In genomic region chr13:23574546-23575170, GRCm38 (mm10) we compare ENCODE assay signal across 8 mouse cellular contexts. TPM values are rescaled to one million over a fixed set of nuclear protein-coding genes. Genes with fewer than 3 reads are reported as not detected.
A peak's percentile ranks its signal among the peaks of the same experiment; 100 is the strongest.
DNase-seq lines count a peak whose midpoint lies in the region; ATAC-seq and TF ChIP-seq lines count a peak whose summit lies in the region.
"Not testable (repeated sequence)": the region's sequence is repeated elsewhere in the genome, so short reads cannot be mapped to it uniquely, and the experiment has no call there.

No protein-coding gene starts in this region.

- 0% methylated on average over 5 of the region's 39 CpGs for WGBS in embryonic facial prominence, embryonic 11.5 days
- WGBS in hindbrain, embryonic 14.5 days = under 1% methylated on average over 6 of the region's 39 CpGs
- under 1% methylated on average over 5 of the region's 39 CpGs for WGBS in lung, embryonic 14.5 days
- under 1% methylated on average over 5 of the region's 39 CpGs for WGBS in stomach, postnatal 0 days

- TF ChIP-seq POLR2A in MEL (IDR thresholded peaks at IDR 0.05; ENCODE audit: control insufficient read depth in 1 of 2, insufficient read depth in 1 of 2, low read depth in 1 of 2, low read length in 2 of 2, poor library complexity in 1 of 2) = peak; percentile 68 to 87; a peak in 3 of 4 replicates

- not testable (repeated sequence) for TF ChIP-seq EP300 in MEL (IDR thresholded peaks at IDR 0.05; ENCODE audit: low read depth in 1 of 2, low read length in 2 of 2); stomach, postnatal 0 days (optimal IDR thresholded peaks at IDR 0.05)

- DNase-seq in MEL (ENCODE audit: low read depth, low spot score) = peak; percentile 74
- peak; percentile 59 for DNase-seq in embryonic facial prominence, embryonic 11.5 days (ENCODE audit: low spot score)
- DNase-seq in gastrocnemius, adult 2 months; left cerebral cortex, adult 2 months (ENCODE audit: extremely low spot score in 1 of 2, low spot score in 2 of 2); stomach, postnatal 0 days (ENCODE audit: low spot score): not testable (repeated sequence)
- DNase-seq in hindbrain, embryonic 14.5 days (ENCODE audit: low spot score) = peak; percentile 37
- peak; percentile 64 for DNase-seq in lung, embryonic 14.5 days
- peak; percentile 53 for DNase-seq in naive thymus-derived CD4-positive, alpha-beta T cell, adult 2 months (ENCODE audit: low read depth)

- not testable (repeated sequence) for H3K27me3 ChIP-seq in MEL (ENCODE audit: control insufficient read depth in 1 of 2, insufficient read depth in 2 of 2, low read length in 2 of 2); embryonic facial prominence, embryonic 11.5 days (ENCODE audit: control insufficient read depth, insufficient read depth, low read length); hindbrain, embryonic 14.5 days (ENCODE audit: control insufficient read depth, insufficient read depth, low read length); lung, embryonic 14.5 days (ENCODE audit: insufficient read depth, low read length); stomach, postnatal 0 days (ENCODE audit: control insufficient read depth, insufficient read depth, low read length)

- H3K9ac ChIP-seq in MEL (ENCODE audit: control insufficient read depth, low read depth, low read length, poor library complexity, severe bottlenecking) = peak overlapping the region; percentile 77
- H3K9ac ChIP-seq in embryonic facial prominence, embryonic 11.5 days (replicated peaks; ENCODE audit: low read length) = peak overlapping the region; percentile 61
- H3K9ac ChIP-seq in hindbrain, embryonic 14.5 days; stomach, postnatal 0 days (ENCODE audit: low read length): not testable (repeated sequence)
- peak overlapping the region; percentile 49 for H3K9ac ChIP-seq in lung, embryonic 14.5 days

- peak overlapping the region; percentile 98 for H3K27ac ChIP-seq in MEL (ENCODE audit: control insufficient read depth, low read depth, low read length)
- peak overlapping the region; percentile 91 for H3K27ac ChIP-seq in embryonic facial prominence, embryonic 11.5 days (replicated peaks; ENCODE audit: low read depth, low read length)
- H3K27ac ChIP-seq in gastrocnemius, adult 2 months = peak overlapping the region; percentile 83
- H3K27ac ChIP-seq in hindbrain, embryonic 14.5 days = peak overlapping the region; percentile 87
- peak overlapping the region; percentile 65 for H3K27ac ChIP-seq in left cerebral cortex, adult 2 months
- peak overlapping the region; percentile 99 for H3K27ac ChIP-seq in lung, embryonic 14.5 days (ENCODE audit: low read depth)
- peak overlapping the region; percentile 69 for H3K27ac ChIP-seq in stomach, postnatal 0 days (replicated peaks)

- not testable (repeated sequence) for ATAC-seq in embryonic facial prominence, embryonic 11.5 days (replicated peaks; ENCODE audit: insufficient number of reproducible peaks, low FRiP score, low TSS enrichment, low read depth); hindbrain, embryonic 14.5 days (ENCODE audit: low FRiP score)
- ATAC-seq in lung, embryonic 14.5 days (ENCODE audit: insufficient read depth) = peak; percentile 0; the same call in 1 of the 2 replicates
- peak; percentile 6 for ATAC-seq in stomach, postnatal 0 days (ENCODE audit: low FRiP score, low TSS enrichment)

- H3K9me3 ChIP-seq in MEL (replicated peaks; ENCODE audit: insufficient read depth, low read length); embryonic facial prominence, embryonic 11.5 days (replicated peaks; ENCODE audit: control insufficient read depth, low read length); hindbrain, embryonic 14.5 days (ENCODE audit: control insufficient read depth, low read length); lung, embryonic 14.5 days (ENCODE audit: low read depth, low read length); stomach, postnatal 0 days (ENCODE audit: control insufficient read depth, low read length): not testable (repeated sequence)

- intact Hi-C loops in gastrocnemius, adult 2 months (cut with DNase I) = not testable (repeated sequence)
- intact Hi-C loops in left cerebral cortex, adult 2 months (cut with DNase I) = loop anchor here (5.0 kb wide), 1 partner anchor 42 kb away; the partner anchor contains the start of genes Hist1h2af and Hist1h4h

- H3K79me2 ChIP-seq in MEL (ENCODE audit: control insufficient read depth, insufficient read depth, low read length, poor library complexity) = not testable (repeated sequence)

- H3K4me1 ChIP-seq in MEL (ENCODE audit: control insufficient read depth in 1 of 2, insufficient read depth in 2 of 2, low read length in 2 of 2); embryonic facial prominence, embryonic 11.5 days (ENCODE audit: control insufficient read depth, insufficient read depth, low read length); lung, embryonic 14.5 days (ENCODE audit: insufficient read depth); stomach, postnatal 0 days (replicated peaks; ENCODE audit: control insufficient read depth, insufficient read depth): not testable (repeated sequence)
- H3K4me1 ChIP-seq in hindbrain, embryonic 14.5 days (replicated peaks; ENCODE audit: control insufficient read depth, insufficient read depth, low read length) = peaks cover 36% of the 10 kb centered on the region

- peak overlapping the region; percentile 14 to 47; a peak in 3 of 4 replicates for H3K4me3 ChIP-seq in MEL (ENCODE audit: control insufficient read depth in 1 of 2, insufficient read depth in 1 of 2, low read depth in 2 of 2, low read length in 2 of 2)
- peak overlapping the region; percentile 30 for H3K4me3 ChIP-seq in embryonic facial prominence, embryonic 11.5 days (ENCODE audit: low read depth, low read length)
- peak overlapping the region; percentile 70 for H3K4me3 ChIP-seq in gastrocnemius, adult 2 months
- peak overlapping the region; percentile 35 for H3K4me3 ChIP-seq in hindbrain, embryonic 14.5 days (replicated peaks; ENCODE audit: low read length)
- peak overlapping the region; percentile 42 for H3K4me3 ChIP-seq in left cerebral cortex, adult 2 months
- H3K4me3 ChIP-seq in lung, embryonic 14.5 days (ENCODE audit: low read depth, low read length) = peak overlapping the region; percentile 45
- H3K4me3 ChIP-seq in stomach, postnatal 0 days (ENCODE audit: low read depth, low read length) = peak overlapping the region; percentile 22; the same call in 1 of the 2 replicates

- TF ChIP-seq CTCF in MEL (IDR thresholded peaks at IDR 0.05 in 2 of 3, conservative IDR thresholded peaks at IDR 0.05 in 1 of 3; ENCODE audit: control insufficient read depth in 1 of 3, insufficient read depth in 1 of 3, low read depth in 2 of 3, low read length in 3 of 3, poor library complexity in 1 of 3, severe bottlenecking in 1 of 3); gastrocnemius, adult 2 months (IDR thresholded peaks at IDR 0.05); left cerebral cortex, adult 2 months (IDR thresholded peaks at IDR 0.05); lung, embryonic 14.5 days (IDR thresholded peaks at IDR 0.05; ENCODE audit: low read depth); stomach, postnatal 0 days (IDR thresholded peaks at IDR 0.05; ENCODE audit: low read depth): not testable (repeated sequence)

- peaks cover 0 to 25% of the 10 kb centered on the region in 2 experiments; a peak in 2 of 4 replicates for H3K36me3 ChIP-seq in MEL (ENCODE audit: control insufficient read depth in 1 of 2, insufficient read depth in 2 of 2, low read length in 2 of 2)
- not testable (repeated sequence) for H3K36me3 ChIP-seq in embryonic facial prominence, embryonic 11.5 days (replicated peaks; ENCODE audit: control insufficient read depth, insufficient read depth, low read depth, low read length); hindbrain, embryonic 14.5 days (replicated peaks; ENCODE audit: control insufficient read depth, insufficient read depth); lung, embryonic 14.5 days (ENCODE audit: insufficient read depth); stomach, postnatal 0 days (ENCODE audit: control insufficient read depth, insufficient read depth, low read length)

- H3K4me2 ChIP-seq in embryonic facial prominence, embryonic 11.5 days (ENCODE audit: low read depth, low read length) = peak overlapping the region; percentile 52
- peak overlapping the region; percentile 67 for H3K4me2 ChIP-seq in hindbrain, embryonic 14.5 days (replicated peaks)
- peak overlapping the region; percentile 87 for H3K4me2 ChIP-seq in lung, embryonic 14.5 days
- peak overlapping the region; percentile 47 for H3K4me2 ChIP-seq in stomach, postnatal 0 days (replicated peaks; ENCODE audit: low read depth)

- not testable (repeated sequence) for TF ChIP-seq RAD21 in MEL (IDR thresholded peaks at IDR 0.05; ENCODE audit: low read depth, low read length)

RNA-seq across cellular contexts. Expression of gene Hist1h2ad, which starts 0.5 kb away (rescaled TPM):
- 924 and 1,082 TPM in 2 replicates for total RNA-seq in MEL (2012; rRNA removed)
- polyA plus RNA-seq in MEL (2012; ENCODE audit: insufficient read depth in 1 of 2, insufficient read length in 2 of 2, low read depth in 1 of 2, low replicate concordance in 2 of 2, missing spikeins in 1 of 2) = under 1 TPM in 1 of 2 experiments, not detected in 1; 0.14 TPM
- 2.1 and 3.8 TPM in 2 replicates for polyA plus RNA-seq in embryonic facial prominence, embryonic 11.5 days (2014; fragmentation: Nextera tagmentation; extraction: Ambion mirVana)
- total RNA-seq in gastrocnemius, adult 2 months (2021) = 1 to 10 TPM; 1.0 to 1.3 TPM
- 0.77 TPM in 1 of 2 replicates, not detected in the other for polyA plus RNA-seq in hindbrain, embryonic 14.5 days (2014; fragmentation: Nextera tagmentation; extraction: Ambion mirVana)
- total RNA-seq in left cerebral cortex, adult 2 months (2021) = 1 to 10 TPM; 3.8 to 9.0 TPM
- polyA plus RNA-seq in lung, embryonic 14.5 days (2014; fragmentation: Nextera tagmentation; extraction: Ambion mirVana) = 4.2 and 4.9 TPM in 2 replicates
- 0.67 and 0.79 TPM in 2 replicates for polyA plus RNA-seq in stomach, postnatal 0 days (2015; fragmentation: Nextera tagmentation; extraction: Ambion mirVana)

RNA-seq across cellular contexts. Expression of gene Hist1h2bf, which starts 0.7 kb away (rescaled TPM):
- total RNA-seq in MEL (2012; rRNA removed) = 1,093 and 1,255 TPM in 2 replicates
- polyA plus RNA-seq in MEL (2012; ENCODE audit: insufficient read depth in 1 of 2, insufficient read length in 2 of 2, low read depth in 1 of 2, low replicate concordance in 2 of 2, missing spikeins in 1 of 2) = 1 to 10 TPM in 1 of 2 experiments, not detected in 1; 2.2 TPM
- 4.1 and 4.9 TPM in 2 replicates for polyA plus RNA-seq in embryonic facial prominence, embryonic 11.5 days (2014; fragmentation: Nextera tagmentation; extraction: Ambion mirVana)
- 1 to 10 TPM; 3.6 to 3.8 TPM for total RNA-seq in gastrocnemius, adult 2 months (2021)
- 0.91 and 1.8 TPM in 2 replicates for polyA plus RNA-seq in hindbrain, embryonic 14.5 days (2014; fragmentation: Nextera tagmentation; extraction: Ambion mirVana)
- total RNA-seq in left cerebral cortex, adult 2 months (2021) = 10 to 100 TPM; 19.7 to 24.1 TPM
- 7.8 and 12.2 TPM in 2 replicates for polyA plus RNA-seq in lung, embryonic 14.5 days (2014; fragmentation: Nextera tagmentation; extraction: Ambion mirVana)
- 1.1 and 3.2 TPM in 2 replicates for polyA plus RNA-seq in stomach, postnatal 0 days (2015; fragmentation: Nextera tagmentation; extraction: Ambion mirVana)

RNA-seq across cellular contexts. Expression of gene Hist1h3d, which starts 0.9 kb away (rescaled TPM):
- 150 and 212 TPM in 2 replicates for total RNA-seq in MEL (2012; rRNA removed)
- polyA plus RNA-seq in MEL (2012; ENCODE audit: insufficient read depth in 1 of 2, insufficient read length in 2 of 2, low read depth in 1 of 2, low replicate concordance in 2 of 2, missing spikeins in 1 of 2) = 1 to 10 TPM in 1 of 2 experiments, not detected in 1; 1.4 TPM
- polyA plus RNA-seq in embryonic facial prominence, embryonic 11.5 days (2014; fragmentation: Nextera tagmentation; extraction: Ambion mirVana) = 10.2 and 11.3 TPM in 2 replicates
- 1 to 10 TPM; 2.0 to 3.0 TPM for total RNA-seq in gastrocnemius, adult 2 months (2021)
- 1.4 and 2.2 TPM in 2 replicates for polyA plus RNA-seq in hindbrain, embryonic 14.5 days (2014; fragmentation: Nextera tagmentation; extraction: Ambion mirVana)
- 1 to 10 TPM; 6.9 to 9.9 TPM for total RNA-seq in left cerebral cortex, adult 2 months (2021)
- 10.0 and 13.9 TPM in 2 replicates for polyA plus RNA-seq in lung, embryonic 14.5 days (2014; fragmentation: Nextera tagmentation; extraction: Ambion mirVana)
- polyA plus RNA-seq in stomach, postnatal 0 days (2015; fragmentation: Nextera tagmentation; extraction: Ambion mirVana) = 1.7 and 4.2 TPM in 2 replicates

RNA-seq across cellular contexts. Expression of gene Hist1h2bg, which starts 3.5 kb away (rescaled TPM):
- 2,580 and 3,348 TPM in 2 replicates for total RNA-seq in MEL (2012; rRNA removed)
- polyA plus RNA-seq in MEL (2012; ENCODE audit: insufficient read depth in 1 of 2, insufficient read length in 2 of 2, low read depth in 1 of 2, low replicate concordance in 2 of 2, missing spikeins in 1 of 2) = 10 to 100 TPM in 1 of 2 experiments, not detected in 1; 14.7 TPM
- 8.4 and 8.6 TPM in 2 replicates for polyA plus RNA-seq in embryonic facial prominence, embryonic 11.5 days (2014; fragmentation: Nextera tagmentation; extraction: Ambion mirVana)
- total RNA-seq in gastrocnemius, adult 2 months (2021) = 1 to 10 TPM; 2.9 to 7.6 TPM
- 0.94 and 2.3 TPM in 2 replicates for polyA plus RNA-seq in hindbrain, embryonic 14.5 days (2014; fragmentation: Nextera tagmentation; extraction: Ambion mirVana)
- total RNA-seq in left cerebral cortex, adult 2 months (2021) = 10 to 100 TPM; 68.0 to 71.2 TPM
- 14.9 TPM in 2 replicates for polyA plus RNA-seq in lung, embryonic 14.5 days (2014; fragmentation: Nextera tagmentation; extraction: Ambion mirVana)
- 4.9 and 10.5 TPM in 2 replicates for polyA plus RNA-seq in stomach, postnatal 0 days (2015; fragmentation: Nextera tagmentation; extraction: Ambion mirVana)

RNA-seq across cellular contexts. Expression of gene Hist1h2ae, which starts 3.6 kb away (rescaled TPM):
- 560 and 662 TPM in 2 replicates for total RNA-seq in MEL (2012; rRNA removed)
- polyA plus RNA-seq in MEL (2012; ENCODE audit: insufficient read depth in 1 of 2, insufficient read length in 2 of 2, low read depth in 1 of 2, low replicate concordance in 2 of 2, missing spikeins in 1 of 2) = 1 to 10 TPM in 1 of 2 experiments, not detected in 1; 3.3 TPM
- 78.4 and 99.4 TPM in 2 replicates for polyA plus RNA-seq in embryonic facial prominence, embryonic 11.5 days (2014; fragmentation: Nextera tagmentation; extraction: Ambion mirVana)
- total RNA-seq in gastrocnemius, adult 2 months (2021) = under 1 TPM in 1 of 2 experiments, not detected in 1; 0.45 TPM
- 21.8 and 22.5 TPM in 2 replicates for polyA plus RNA-seq in hindbrain, embryonic 14.5 days (2014; fragmentation: Nextera tagmentation; extraction: Ambion mirVana)
- total RNA-seq in left cerebral cortex, adult 2 months (2021) = 1 to 10 TPM; 2.4 to 5.0 TPM
- 164 and 166 TPM in 2 replicates for polyA plus RNA-seq in lung, embryonic 14.5 days (2014; fragmentation: Nextera tagmentation; extraction: Ambion mirVana)
- 15.3 and 29.5 TPM in 2 replicates for polyA plus RNA-seq in stomach, postnatal 0 days (2015; fragmentation: Nextera tagmentation; extraction: Ambion mirVana)
